Mouse (Mus musculus) stomach, embryonic 15.5 days (tissue): ENCODE results near the gene Mrps18b. TPM values are rescaled to one million over a fixed set of nuclear protein-coding genes. Genes with fewer than 3 reads are reported as not detected.

Experiments used
- ATAC-seq: fragments of 200-750 bp; cut with Nextera tagmentation; 2 replicates; pipeline ENCODE4 v1.8.0; 2017; ENCODE audit warnings: low read depth, moderate number of reproducible peaks, moderate TSS enrichment; ENCODE audit not compliant: insufficient read depth, low FRiP score
- H3K27ac ChIP-seq: fragments of 300-500 bp; sonication (generic); 2 replicates; pipeline ENCODE4 v1.5.1; 2015; ENCODE audit warnings: mild to moderate bottlenecking, inconsistent platforms
- H3K27me3 ChIP-seq: fragments of 300-500 bp; sonication (generic); replicated peaks from 2 replicates; pipeline ENCODE4 v1.6.1; 2015; ENCODE audit warnings: inconsistent platforms
- H3K36me3 ChIP-seq: fragments of 300-500 bp; sonication (generic); 2 replicates; pipeline ENCODE4 v1.6.1; 2015; ENCODE audit warnings: inconsistent platforms
- H3K4me1 ChIP-seq: fragments of 300-500 bp; sonication (generic); 2 replicates; pipeline ENCODE4 v1.6.1; 2015; ENCODE audit warnings: inconsistent platforms
- H3K4me2 ChIP-seq: fragments of 300-500 bp; sonication (generic); 2 replicates; pipeline ENCODE4 v1.6.1; 2015; ENCODE audit warnings: mild to moderate bottlenecking, inconsistent platforms
- H3K4me3 ChIP-seq: fragments of 300-500 bp; sonication (generic); replicated peaks from 2 replicates; pipeline ENCODE4 v1.5.1; 2015; ENCODE audit warnings: inconsistent platforms
- H3K9ac ChIP-seq: fragments of 300-500 bp; sonication (generic); 2 replicates; pipeline ENCODE4 v1.6.1; 2015; ENCODE audit warnings: inconsistent platforms
- H3K9me3 ChIP-seq: fragments of 300-500 bp; sonication (generic); 2 replicates; pipeline ENCODE4 v1.6.1; 2016; ENCODE audit warnings: inconsistent platforms
- WGBS: fragments of 180-500 bp; shearing (Covaris S2); methylation state at CpG from one replicate; pipeline ENCODE4 v1.1.7; 2015; 5-methylcytosine and 5-hydroxymethylcytosine counted together
- polyA plus RNA-seq: library from polyadenylated mRNA; unstranded; fragments of >200 nt; fragmentation: Nextera tagmentation; extraction: Ambion mirVana; gene quantifications from 2 replicates; pipeline ENCODE4 v1.2.1, GENCODE M21; 2015

Gene Mrps18b
- polyA plus RNA-seq, 1 experiment from 2014 or later, result 89.5 TPM

DNA sequence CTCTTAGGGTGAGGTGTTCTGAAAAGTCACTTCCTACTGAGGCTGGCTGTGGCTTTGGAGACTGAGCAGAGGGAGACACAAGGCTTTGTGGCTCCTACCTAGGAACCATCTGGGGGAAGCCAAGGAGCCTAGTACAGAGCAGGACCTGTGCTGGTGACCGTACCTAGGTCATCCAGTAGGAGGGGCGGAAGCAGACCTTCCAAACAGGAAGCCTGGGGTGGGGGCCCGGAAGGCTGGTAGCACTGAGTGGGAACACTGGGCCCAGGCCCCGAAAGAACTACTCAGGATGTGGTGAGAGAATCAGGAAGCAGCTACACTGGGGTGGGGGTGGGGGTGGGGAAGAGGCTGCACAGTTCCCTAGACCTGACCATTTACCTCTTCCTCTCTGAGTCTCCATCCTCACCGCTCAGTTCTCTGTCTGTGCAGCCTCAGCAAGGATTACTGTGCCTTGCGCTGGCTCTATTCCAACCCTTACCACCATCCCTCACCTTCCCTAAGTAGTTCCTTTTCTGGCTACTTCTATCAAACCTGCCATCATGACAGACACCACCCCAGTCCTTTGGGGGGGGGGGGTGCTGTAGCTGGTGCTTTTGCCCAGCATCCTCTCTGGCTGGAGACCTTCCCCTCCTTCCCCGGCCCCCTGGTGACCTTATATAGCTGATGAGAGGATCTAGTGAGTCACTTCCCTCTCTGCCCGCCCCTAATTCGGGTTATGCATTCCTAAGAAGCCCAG, 45.9 kb downstream of the Mrps18b start:
- Histone ChIP-seq H3K9ac (no peak overlapping the region), H3K4me2 (peak overlapping the region; percentile 93), H3K9me3 (no peaks in the 10 kb centered on the region), H3K4me1 (peaks cover 38% of the 10 kb centered on the region), H3K27me3 (no peaks in the 10 kb centered on the region), H3K4me3 (peak overlapping the region; percentile 57), H3K27ac (peak overlapping the region; percentile 98), H3K36me3 (no peaks in the 10 kb centered on the region)
- 0 out of 2 replicates have a peak, but pooled peaks have one; percentile 3 for ATAC-seq
- WGBS, result 44% methylated on average over 9 of the region's 9 CpGs

DNA sequence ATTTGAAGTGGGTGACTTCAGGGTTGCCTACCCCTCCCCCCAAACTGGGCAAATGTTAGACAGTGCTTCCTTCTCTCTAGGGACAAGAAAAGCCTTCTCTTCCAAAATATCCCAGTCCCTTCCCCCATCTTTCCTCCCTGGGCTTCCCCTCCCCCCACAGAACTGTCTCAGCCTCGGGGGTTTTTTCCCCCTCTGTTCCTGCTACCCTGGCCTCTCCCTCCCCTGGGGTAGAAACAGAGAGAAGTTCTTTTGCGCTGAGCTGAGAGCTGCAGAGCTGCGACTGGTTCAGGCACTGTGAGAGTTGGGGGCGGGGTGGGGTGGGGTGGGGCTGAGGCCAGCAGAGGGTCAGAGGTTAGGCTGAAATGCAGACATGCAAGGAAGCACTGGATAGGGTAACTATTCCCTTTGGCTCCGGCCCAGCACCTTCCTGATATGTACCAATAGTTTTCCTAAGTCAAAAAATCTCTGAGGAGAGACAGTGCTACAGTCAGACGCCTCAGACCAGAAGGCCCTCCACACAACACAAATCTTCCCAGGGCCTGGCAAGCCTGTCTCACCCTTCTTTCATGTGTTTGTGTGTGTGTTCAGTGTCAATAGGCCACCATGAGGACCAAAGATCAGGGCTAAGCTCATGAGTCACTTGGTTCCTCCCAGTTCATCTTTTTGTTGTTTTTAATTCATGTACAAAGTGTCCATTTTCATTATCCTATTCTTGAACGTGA, 46.7 kb downstream of the Mrps18b start:
- Histone ChIP-seq H3K9ac (peak overlapping the region; percentile 31), H3K4me1 (peaks cover 46% of the 10 kb centered on the region), H3K27ac (peak overlapping the region; percentile 98), H3K9me3 (no peaks in the 10 kb centered on the region), H3K27me3 (no peaks in the 10 kb centered on the region), H3K4me3 (peak overlapping the region; percentile 57), H3K4me2 (peak overlapping the region; percentile 93), H3K36me3 (no peaks in the 10 kb centered on the region)
- 3% methylated on average over 7 of the region's 7 CpGs for WGBS
- ATAC-seq, result no peak

DNA sequence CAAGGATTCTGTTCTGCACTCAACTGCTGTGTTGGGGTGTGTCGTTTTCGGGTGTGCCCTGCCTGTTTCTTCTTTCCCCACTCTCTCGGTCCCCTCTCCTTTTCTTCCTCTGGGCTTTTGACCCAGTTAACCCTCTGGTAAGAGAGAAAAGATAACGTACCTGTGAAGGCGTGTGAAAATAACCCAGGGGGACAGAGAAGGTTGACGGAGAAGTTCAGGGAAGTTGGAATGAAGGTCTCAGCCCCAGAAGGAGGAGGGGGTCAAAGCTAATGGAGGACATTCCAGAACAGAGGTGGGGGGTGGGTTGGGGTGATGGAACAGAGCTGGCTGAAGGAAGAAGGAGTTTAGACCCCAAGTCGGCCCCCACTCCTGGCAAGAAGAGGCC, 47.2 kb downstream of the Mrps18b start:
- Histone ChIP-seq H3K27me3 (no peaks in the 10 kb centered on the region), H3K4me1 (peaks cover 47% of the 10 kb centered on the region), H3K9ac (peak overlapping the region; percentile 31), H3K36me3 (no peaks in the 10 kb centered on the region), H3K27ac (peak overlapping the region; percentile 98), H3K9me3 (no peaks in the 10 kb centered on the region), H3K4me2 (peak overlapping the region; percentile 93), H3K4me3 (peak overlapping the region; percentile 57)
- no peak for ATAC-seq
- 4% methylated on average over 7 of the region's 7 CpGs for WGBS

DNA sequence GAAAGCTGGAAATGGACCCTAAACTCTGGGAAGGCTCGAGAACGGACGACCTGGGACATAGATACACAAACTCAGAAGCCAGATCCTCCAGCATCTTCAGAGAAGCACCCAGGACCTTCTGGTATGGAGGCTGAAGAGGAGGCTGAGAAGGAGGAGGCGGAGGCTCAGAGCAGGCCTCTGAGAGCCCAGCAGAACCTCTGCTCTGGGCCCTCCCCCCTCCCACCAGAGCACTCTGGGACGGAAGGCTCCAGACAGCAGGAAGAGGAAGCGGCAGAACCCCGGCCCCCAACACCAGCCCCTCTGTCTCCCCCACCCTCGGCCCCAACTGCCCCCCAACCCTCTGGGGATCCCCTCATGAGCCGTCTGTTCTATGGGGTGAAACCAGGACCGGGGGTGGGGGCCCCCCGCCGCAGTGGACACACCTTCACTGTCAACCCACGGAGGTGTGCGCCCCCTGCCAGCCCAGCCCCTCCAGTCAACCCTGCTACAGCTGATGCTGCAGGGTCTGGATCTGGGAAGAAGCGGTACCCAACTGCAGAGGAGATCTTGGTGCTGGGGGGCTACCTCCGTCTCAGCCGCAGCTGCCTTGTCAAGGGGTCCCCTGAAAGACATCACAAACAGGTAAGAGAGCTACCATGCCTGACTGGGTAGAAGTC, 47.9 kb downstream of the Mrps18b start:
- 25% methylated on average over 17 of the region's 17 CpGs for whole genome bisulfite sequencing
- H3K4me3 ChIP-seq, result peak overlapping the region; percentile 57
- H3K4me2 ChIP-seq, result peak overlapping the region; percentile 93
- H3K9me3 ChIP-seq, result no peaks in the 10 kb centered on the region
- peak overlapping the region; percentile 31; the same call in 1 of the 2 replicates for H3K9ac ChIP-seq
- H3K27me3 ChIP-seq, result no peaks in the 10 kb centered on the region
- H3K4me1 ChIP-seq, result peaks cover 43% of the 10 kb centered on the region
- H3K36me3 ChIP-seq, result no peaks in the 10 kb centered on the region
- peak overlapping the region; percentile 98 for H3K27ac ChIP-seq
- ATAC-seq, result 0 out of 2 replicates have a peak, but pooled peaks have one; percentile 5

DNA sequence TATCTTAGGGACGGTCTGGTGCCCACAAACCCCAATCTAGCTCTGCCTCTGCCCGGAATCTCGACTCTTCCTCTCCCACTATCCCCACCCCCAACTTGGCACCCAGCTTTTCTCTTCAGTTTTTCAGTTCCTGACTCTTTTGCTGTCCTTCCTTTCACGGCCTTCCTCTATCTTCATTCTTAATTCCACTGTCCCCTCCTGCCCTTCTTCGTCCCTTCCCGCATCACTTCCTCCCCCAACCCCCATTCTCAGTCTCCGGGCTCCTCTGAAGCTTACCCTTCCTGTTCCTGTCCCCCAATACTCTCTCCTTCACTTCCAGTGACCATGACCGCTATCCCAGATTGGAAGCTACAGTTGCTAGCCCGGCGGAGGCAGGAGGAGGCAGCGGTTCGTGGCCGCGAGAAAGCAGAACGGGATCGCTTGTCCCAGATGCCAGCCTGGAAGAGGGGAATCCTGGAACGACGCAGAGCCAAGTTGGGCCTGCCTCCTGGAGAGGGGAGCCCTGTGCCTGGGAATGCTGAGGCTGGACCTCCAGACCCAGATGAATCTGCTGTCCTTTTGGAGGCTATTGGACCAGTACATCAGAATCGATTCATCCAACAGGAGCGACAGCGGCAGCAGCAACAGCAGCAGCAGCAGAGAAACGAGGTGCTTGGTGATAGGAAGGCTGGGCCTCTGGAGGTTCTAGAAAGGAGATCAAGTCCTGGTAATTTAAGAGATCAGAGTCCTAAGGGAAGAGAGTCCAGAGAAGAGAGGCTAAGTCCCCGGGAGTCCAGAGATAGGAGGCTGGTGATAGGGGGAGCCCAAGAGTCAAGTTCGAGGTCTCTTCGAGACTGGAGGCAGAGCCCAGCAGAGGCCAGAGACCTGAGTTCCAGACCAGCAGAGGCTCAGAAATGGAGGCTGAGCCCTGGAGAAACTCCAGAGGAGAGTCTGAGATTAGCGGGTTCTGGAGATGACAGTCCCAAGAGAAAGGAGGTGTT, 49.0 kb downstream of the Mrps18b start:
- Histone ChIP-seq H3K9ac (peak overlapping the region; percentile 68), H3K36me3 (no peaks in the 10 kb centered on the region), H3K27me3 (no peaks in the 10 kb centered on the region), H3K4me2 (peak overlapping the region; percentile 93), H3K27ac (peak overlapping the region; percentile 98), H3K9me3 (no peaks in the 10 kb centered on the region), H3K4me3 (peak overlapping the region; percentile 57), H3K4me1 (peaks cover 42% of the 10 kb centered on the region)
- 12% methylated on average over 26 of the region's 26 CpGs for WGBS
- ATAC-seq, result no peak

DNA sequence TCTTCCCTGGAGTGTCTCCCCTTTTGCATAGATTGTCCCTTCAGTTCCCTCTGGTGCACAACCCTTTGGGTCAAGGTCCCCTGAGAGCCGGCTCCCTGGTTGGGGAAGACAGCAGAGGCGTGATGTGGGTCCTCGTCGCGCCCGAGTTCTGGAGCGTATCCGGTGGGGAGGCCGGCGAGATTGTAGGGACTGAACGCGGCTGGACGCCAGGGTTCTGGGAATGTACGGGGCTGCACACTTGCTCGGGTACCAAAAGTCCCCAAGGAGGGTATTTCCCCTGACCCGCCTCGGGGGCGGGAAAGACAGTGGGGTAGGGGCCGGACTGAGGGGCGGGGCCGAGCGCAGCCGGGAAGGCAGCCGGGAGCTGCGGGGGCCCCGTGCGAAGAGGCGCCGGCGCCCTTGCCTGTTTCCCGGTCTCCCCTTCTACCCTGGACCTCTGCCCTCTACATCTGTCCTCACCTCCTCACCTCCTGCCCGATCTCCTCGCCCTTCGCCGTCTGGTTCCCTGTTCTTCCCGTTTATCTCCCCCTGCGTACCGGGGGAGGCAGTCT, 49.8 kb downstream of the Mrps18b start:
- under 1% methylated on average over 38 of the region's 38 CpGs for WGBS

DNA sequence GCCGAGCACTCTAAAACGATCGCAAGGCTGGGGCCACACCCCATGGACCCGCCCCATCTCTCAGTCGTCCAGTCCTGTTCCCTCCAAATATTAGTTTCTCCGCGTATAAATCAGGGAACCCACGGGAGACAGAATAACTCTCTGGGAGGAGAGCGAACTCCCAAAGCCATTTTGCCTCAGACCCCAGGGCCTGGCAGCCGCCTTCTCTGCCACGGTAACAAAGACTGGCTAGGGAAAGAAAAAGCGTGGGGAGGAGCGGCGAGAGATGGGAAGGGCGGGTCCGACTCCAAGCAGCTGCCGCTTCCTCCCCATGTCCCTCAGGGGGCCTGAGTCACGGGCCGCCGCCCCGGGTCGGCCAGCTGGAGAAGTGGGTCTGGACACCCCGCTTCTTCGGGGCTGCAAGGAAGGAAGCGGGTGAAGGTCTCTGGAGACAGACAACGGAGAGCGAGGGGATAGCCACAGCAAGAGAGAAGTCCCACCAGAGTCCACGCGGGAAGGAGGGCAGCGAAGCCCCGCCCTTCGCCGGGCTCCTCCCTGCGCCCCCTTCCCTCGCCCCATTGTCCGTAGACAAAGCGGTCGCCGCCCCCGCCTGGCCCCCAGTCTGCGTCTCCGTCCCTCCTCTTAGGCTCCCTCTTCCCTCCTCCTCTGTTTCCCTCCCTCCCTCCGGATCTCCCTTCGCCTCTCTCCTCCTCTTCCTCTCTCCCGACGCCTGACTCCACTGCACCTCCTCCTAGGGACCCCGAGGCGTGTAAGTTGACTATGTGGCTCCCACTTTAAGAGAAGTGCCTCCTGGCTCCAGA, 50.5 kb downstream of the Mrps18b start, which contains the start of gene Ppp1r18:
Gene Ppp1r18, plus strand, starts transcription at position 113 of the 800 bp plus-strand sequence.
- Histone ChIP-seq H3K9ac (peak within 1 kb of the TSS; percentile 68), H3K4me3 (peak within 1 kb of the TSS; percentile 57), H3K36me3 (no peaks in the 10 kb centered on the region), H3K4me1 (peaks cover 42% of the 10 kb centered on the region), H3K9me3 (no peaks in the 10 kb centered on the region), H3K4me2 (peak within 1 kb of the TSS; percentile 93), H3K27me3 (no peaks in the 10 kb centered on the region), H3K27ac (peak within 1 kb of the TSS; percentile 98)
- ATAC-seq, result peak; percentile 44
- WGBS, result under 1% methylated on average over 44 of the region's 48 CpGs

More for the DNA sequence above, 49.8 kb downstream of the Mrps18b start:
- Histone ChIP-seq H3K27me3 (no peaks in the 10 kb centered on the region), H3K9me3 (no peaks in the 10 kb centered on the region), H3K9ac (peak overlapping the region; percentile 68), H3K36me3 (no peaks in the 10 kb centered on the region), H3K4me1 (peaks cover 46% of the 10 kb centered on the region), H3K4me3 (peak overlapping the region; percentile 57), H3K4me2 (peak overlapping the region; percentile 93), H3K27ac (peak overlapping the region; percentile 98)
- peak; percentile 29; the same call in 1 of the 2 replicates for ATAC-seq

DNA sequence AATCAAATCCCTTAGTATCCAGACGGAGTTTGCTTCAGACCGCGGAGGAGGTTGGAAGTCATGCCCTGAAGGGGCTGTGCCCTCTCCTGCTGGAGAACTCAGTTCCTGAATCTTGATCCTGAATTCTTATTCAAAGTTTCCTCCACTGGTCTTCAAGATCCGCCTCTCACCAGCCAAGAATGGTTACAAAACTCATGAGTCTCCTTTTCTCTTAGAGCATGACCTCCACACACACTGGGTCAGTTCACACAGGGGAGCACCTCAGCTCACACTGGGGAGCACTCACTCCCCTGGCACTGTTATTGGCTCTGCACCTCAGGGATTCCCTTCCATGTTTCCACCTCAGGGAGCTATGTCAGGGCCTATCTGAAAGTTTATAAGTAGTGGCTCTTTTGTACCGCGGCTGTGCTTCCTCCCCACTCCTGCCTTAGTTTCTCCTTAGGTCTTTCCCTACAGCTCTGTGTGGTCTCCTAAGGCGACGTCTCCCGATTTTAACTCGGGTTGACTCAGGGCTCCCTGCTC, 51.3 kb downstream of the Mrps18b start:
- Histone ChIP-seq H3K27me3 (no peaks in the 10 kb centered on the region), H3K9me3 (no peaks in the 10 kb centered on the region), H3K9ac (peak overlapping the region; percentile 68; the same call in 1 of the 2 replicates), H3K27ac (peak overlapping the region; percentile 98), H3K4me2 (peak overlapping the region; percentile 93), H3K36me3 (no peaks in the 10 kb centered on the region), H3K4me1 (peaks cover 35% of the 10 kb centered on the region), H3K4me3 (peak overlapping the region; percentile 57)
- 31% methylated on average over 10 of the region's 10 CpGs for WGBS
- ATAC-seq, result no peak

DNA sequence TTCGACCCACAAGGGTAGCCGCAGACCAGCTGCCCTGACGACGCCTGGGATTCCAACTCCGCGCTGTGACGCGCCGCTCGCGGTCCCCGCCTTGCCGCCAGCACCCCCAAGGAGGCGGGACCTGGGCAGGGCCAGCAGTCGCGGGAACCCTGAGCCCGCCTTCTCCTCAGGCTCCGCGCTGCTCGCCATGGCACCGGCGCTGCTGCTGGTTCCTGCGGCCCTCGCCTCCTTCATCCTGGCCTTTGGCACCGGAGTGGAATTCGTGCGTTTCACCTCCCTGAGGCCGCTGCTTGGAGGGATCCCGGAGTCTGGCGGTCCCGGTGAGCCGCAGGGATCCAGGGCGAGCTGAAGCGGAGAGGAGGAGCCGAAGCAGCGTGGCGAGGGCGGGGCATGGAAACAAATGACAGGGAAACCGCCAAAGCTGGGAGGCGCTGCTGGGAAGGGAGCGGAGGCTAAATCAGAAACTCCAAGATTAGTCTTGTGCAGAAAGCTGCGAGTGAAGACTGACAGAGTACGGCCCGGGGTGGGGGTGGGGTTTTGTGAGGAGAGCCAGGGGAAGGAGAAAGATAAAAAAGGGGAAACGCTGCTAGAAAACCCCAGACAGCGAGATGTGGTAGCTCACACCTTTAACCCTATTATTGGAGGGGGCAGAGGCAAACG, 54.9 kb downstream of the Mrps18b start, which contains the start of gene Nrm:
Gene Nrm, plus strand, starts transcription at position 121 of the 660 bp plus-strand sequence.
- Histone ChIP-seq H3K4me3 (peak within 1 kb of the TSS; percentile 87), H3K36me3 (peaks cover 11% of the 10 kb centered on the region), H3K27me3 (no peaks in the 10 kb centered on the region), H3K4me2 (peak within 1 kb of the TSS; percentile 74), H3K27ac (peak within 1 kb of the TSS; percentile 96), H3K9me3 (no peaks in the 10 kb centered on the region), H3K9ac (peak within 1 kb of the TSS; percentile 84), H3K4me1 (peaks cover 14% of the 10 kb centered on the region)
- peak; percentile 91 for ATAC-seq
- under 1% methylated on average over 47 of the region's 47 CpGs for WGBS
